Mouse (Mus musculus): ENCODE measurements around the gene Vps36.

Gene Vps36

DNA sequence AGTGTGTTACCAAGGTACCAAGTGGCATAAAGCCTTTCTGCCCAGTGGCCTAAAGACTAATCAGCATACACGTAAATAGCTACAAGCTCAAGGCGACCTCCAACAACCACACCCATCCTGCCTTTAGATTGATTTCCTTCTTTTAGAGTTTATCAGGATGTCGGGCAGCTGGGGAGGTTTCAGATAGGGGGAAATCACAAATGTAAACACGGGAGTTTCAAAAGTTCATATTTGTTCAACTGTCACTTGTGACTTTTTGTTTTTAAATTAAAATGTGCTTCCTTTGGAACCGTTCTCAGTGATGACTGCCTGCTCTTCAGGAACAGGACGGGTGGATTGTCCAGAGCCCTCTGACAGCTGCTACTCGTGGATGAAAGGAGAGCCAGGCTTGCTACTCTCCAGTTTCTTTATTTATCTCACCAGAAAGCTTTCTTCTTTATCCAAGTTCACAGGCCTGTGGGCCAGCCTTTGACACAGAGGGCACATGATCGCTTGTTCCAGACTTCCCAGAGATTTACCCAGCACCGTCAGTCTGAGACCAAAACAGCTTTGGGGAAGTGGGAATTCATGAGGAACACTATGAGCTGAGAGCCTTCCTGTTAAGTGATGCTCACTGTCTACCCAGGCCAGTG lies 67.6 kb downstream of the Vps36 start:
- ChIA-PET CTCF (interaction anchor here in 1 of 4 experiments (0.6 to 0.7 kb wide), 2 partner anchors 68 to 94 kb away, joined by 3 read pairs; partner anchors contain the start of gene Vps36), POLR2A (interaction anchor here in 2 of 4 experiments (0.5 to 1.9 kb wide), 3 partner anchors 56 to 109 kb away, joined by 3 to 9 read pairs (median 3); partner anchors contain the start of gene Ckap2 (in 1 of the 2))

DNA sequence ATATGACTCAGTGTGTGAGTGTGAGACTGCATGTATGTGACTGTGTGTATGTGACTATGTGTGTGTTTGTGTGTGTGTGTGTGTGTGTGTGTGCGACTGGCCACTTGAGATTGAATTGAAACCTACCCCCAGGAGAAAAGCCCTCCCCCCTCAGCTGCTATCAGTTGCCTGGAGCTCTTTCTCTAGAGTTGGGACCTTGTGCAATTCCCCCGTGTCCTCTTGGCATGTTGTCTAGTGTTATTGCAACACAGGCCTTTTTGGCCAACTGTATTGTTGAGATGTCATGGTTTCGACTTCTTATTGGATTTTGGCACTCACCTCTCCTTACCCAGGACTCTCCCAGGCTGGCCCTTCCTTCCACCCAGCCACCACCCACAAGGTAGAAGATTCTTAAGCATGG lies 69.7 kb downstream of the Vps36 start:
- POLR2A ChIA-PET, result interaction anchor here in 1 of 4 experiments (0.6 kb wide), 1 partner anchor 76 kb away, joined by 3 read pairs; the partner anchor contains the start of gene Ckap2
- CTCF ChIA-PET, result no interaction called here

DNA sequence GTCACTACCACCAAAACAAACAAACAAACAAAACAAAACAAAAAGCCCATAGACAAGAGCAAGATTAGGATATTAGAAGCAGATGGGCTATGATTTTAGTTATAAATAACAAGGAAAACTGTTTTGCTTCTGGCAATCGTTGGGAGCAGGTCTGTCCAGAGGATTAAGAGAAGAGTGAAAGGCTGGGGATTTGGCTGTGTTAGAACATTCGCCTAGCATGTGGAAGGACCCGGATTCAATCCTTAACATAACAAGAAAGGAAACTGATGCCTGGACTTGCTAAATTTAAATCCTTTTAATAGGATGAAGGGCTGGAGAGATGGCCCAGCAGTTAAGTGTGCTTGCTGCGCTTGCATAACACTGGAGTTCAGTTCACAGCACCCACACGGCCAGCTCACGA lies 71.7 kb downstream of the Vps36 start:
- POLR2A ChIA-PET, result no interaction called here
- CTCF ChIA-PET, result no interaction called here

DNA sequence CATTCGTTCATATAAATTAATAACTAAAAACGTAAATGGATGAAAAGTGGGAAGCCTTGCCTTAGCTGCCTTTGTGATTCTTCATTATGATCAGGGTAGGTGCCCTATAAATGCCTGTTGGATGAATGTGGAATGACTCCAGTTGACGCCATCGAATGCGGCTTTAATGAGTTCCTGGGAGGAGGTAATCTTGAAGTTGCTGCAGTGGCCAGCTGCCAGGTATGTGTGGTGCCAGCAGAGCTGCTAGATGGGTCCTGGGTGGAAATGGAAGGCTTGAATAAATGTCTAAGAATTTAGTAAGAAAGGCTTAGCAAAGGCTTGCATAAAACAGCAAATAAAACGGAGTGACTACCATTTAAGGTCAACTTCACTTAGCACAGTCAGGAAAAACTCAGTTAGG lies 72.2 kb downstream of the Vps36 start:
- ChIA-PET CTCF (interaction anchor here in 1 of 4 experiments (0.6 kb wide), 2 partner anchors 14 to 116 kb away, joined by 3 read pairs; no protein-coding TSS in a partner anchor), POLR2A (no interaction called here)

DNA sequence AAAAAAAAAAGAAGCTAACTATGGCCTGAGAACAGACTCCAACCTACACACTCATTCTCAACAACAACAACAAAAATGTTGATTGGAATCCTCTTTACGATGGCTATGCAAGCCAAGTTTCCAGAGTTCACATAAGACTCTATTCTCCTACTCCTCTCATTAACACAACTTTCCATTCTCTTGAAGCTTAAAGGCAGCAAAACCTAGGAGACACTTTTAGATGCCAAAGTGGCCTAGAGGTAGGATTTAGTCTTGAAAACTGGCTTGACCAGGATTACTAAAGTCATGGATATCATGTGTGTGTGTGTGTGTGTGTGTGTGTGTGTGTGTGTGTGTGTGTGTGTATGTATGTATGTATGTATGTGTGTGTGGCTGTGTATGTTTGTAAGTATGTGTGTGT lies 72.6 kb downstream of the Vps36 start:
- POLR2A ChIA-PET, result no interaction called here
- CTCF ChIA-PET, result interaction anchor here in 1 of 4 experiments (0.6 kb wide), 2 partner anchors 13 to 116 kb away, joined by 3 read pairs; no protein-coding TSS in a partner anchor

DNA sequence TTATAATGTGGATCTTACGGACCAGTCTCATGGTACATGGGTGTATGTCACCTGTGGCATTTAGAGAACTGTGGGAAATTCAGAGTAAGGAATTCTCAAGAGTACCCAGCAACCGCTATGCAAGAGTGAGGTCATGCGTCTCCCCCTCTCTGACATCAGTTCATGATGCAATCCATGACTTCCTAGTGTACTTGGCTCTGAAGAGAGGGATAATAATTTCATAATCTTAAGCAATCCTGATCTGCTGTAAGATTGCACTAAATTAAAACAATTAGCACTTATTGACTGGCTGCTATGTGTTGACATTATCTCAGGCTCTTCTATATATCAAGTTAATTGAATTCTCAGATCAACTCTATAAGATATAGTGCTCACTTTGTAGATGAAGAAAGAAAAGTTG lies 74.2 kb downstream of the Vps36 start:
- ChIA-PET POLR2A (no interaction called here), CTCF (no interaction called here)
